Mouse (Mus musculus): ENCODE measurements at regions not wholly inside any gene's neighbourhood (a gene's known extent, or its start where the extent isn't known, plus 50 kb on each side); places are given as distances from the start of the nearest gene placed in this dataset.
A peak's percentile ranks its signal among the peaks of the same experiment; 100 is the strongest.

- no peak overlapping the region for H3K27ac ChIP-seq (ENCODE audit: low read depth, low read length)
- WGBS, result 10% methylated on average over 4 of the region's 4 CpGs
- no peaks in the 10 kb centered on the region for H3K36me3 ChIP-seq (ENCODE audit: insufficient read depth)
- no peaks in the 10 kb centered on the region for H3K4me1 ChIP-seq (ENCODE audit: insufficient read depth)
- H3K27me3 ChIP-seq (ENCODE audit: insufficient read depth, low read length), result no peaks in the 10 kb centered on the region
- DNase-seq (peak; percentile 55), ATAC-seq (peak; percentile 85)
- H3K4me3 ChIP-seq (ENCODE audit: low read depth, low read length), result no peak overlapping the region
- no peak for TF ChIP-seq CTCF (IDR thresholded peaks at IDR 0.05; ENCODE audit: low read depth)
- no peak overlapping the region for H3K9ac ChIP-seq
- H3K4me2 ChIP-seq (ENCODE audit: low read depth), result no peak overlapping the region
- H3K9me3 ChIP-seq (ENCODE audit: low read length), result no peaks in the 10 kb centered on the region
Measured at GRCm38 (mm10) chr14:62034664-62035063, 257.7 kb upstream of the Rnaseh2b start.

GRCm38 (mm10) chr14:62035416-62035815, 257.0 kb upstream of the Rnaseh2b start:
- no peak overlapping the region for H3K4me2 ChIP-seq (ENCODE audit: low read depth)
- no peaks in the 10 kb centered on the region for H3K36me3 ChIP-seq (ENCODE audit: insufficient read depth)
- 82% methylated on average over 3 of the region's 3 CpGs for WGBS
- H3K9me3 ChIP-seq (ENCODE audit: low read length), result no peaks in the 10 kb centered on the region
- no peak for TF ChIP-seq CTCF (IDR thresholded peaks at IDR 0.05; ENCODE audit: low read depth)
- no peak overlapping the region for H3K9ac ChIP-seq
- no peak overlapping the region for H3K4me3 ChIP-seq (ENCODE audit: low read depth, low read length)
- H3K27ac ChIP-seq (ENCODE audit: low read depth, low read length), result no peak overlapping the region
- no peaks in the 10 kb centered on the region for H3K27me3 ChIP-seq (ENCODE audit: insufficient read depth, low read length)
- ATAC-seq (no peak), DNase-seq (no peak)
- H3K4me1 ChIP-seq (ENCODE audit: insufficient read depth), result no peaks in the 10 kb centered on the region

GRCm38 (mm10) chr14:62037514-62037913, 254.9 kb upstream of the Rnaseh2b start:
- ATAC-seq, result no peak
- no peak for DNase-seq
- H3K9me3 ChIP-seq (ENCODE audit: low read length), result no peaks in the 10 kb centered on the region
- TF ChIP-seq CTCF (IDR thresholded peaks at IDR 0.05; ENCODE audit: low read depth), result no peak
- no peaks in the 10 kb centered on the region for H3K4me1 ChIP-seq (ENCODE audit: insufficient read depth)
- H3K27me3 ChIP-seq (ENCODE audit: insufficient read depth, low read length), result no peaks in the 10 kb centered on the region
- no peaks in the 10 kb centered on the region for H3K36me3 ChIP-seq (ENCODE audit: insufficient read depth)
- no peak overlapping the region for H3K27ac ChIP-seq (ENCODE audit: low read depth, low read length)
- 97% methylated on average over 1 of the region's 1 CpGs for WGBS
- no peak overlapping the region for H3K4me3 ChIP-seq (ENCODE audit: low read depth, low read length)
- H3K4me2 ChIP-seq (ENCODE audit: low read depth), result no peak overlapping the region
- H3K9ac ChIP-seq, result no peak overlapping the region

- Histone ChIP-seq H3K4me1 (ENCODE audit: insufficient read depth) (no peaks in the 10 kb centered on the region), H3K27me3 (ENCODE audit: insufficient read depth, low read length) (no peaks in the 10 kb centered on the region), H3K27ac (ENCODE audit: low read depth, low read length) (no peak overlapping the region), H3K4me2 (ENCODE audit: low read depth) (no peak overlapping the region), H3K9ac (no peak overlapping the region), H3K4me3 (ENCODE audit: low read depth, low read length) (no peak overlapping the region), H3K9me3 (ENCODE audit: low read length) (no peaks in the 10 kb centered on the region), H3K36me3 (ENCODE audit: insufficient read depth) (no peaks in the 10 kb centered on the region)
- ATAC-seq (no peak), DNase-seq (no peak)
- no peak for TF ChIP-seq CTCF (IDR thresholded peaks at IDR 0.05; ENCODE audit: low read depth)
- 91% methylated on average over 5 of the region's 5 CpGs for WGBS
Measured at GRCm38 (mm10) chr14:62037917-62038316, 254.5 kb upstream of the Rnaseh2b start.

- H3K4me2 ChIP-seq (ENCODE audit: low read depth), result no peak overlapping the region
- DNase-seq (peak; percentile 83), ATAC-seq (peak; percentile 79)
- no peaks in the 10 kb centered on the region for H3K9me3 ChIP-seq (ENCODE audit: low read length)
- H3K4me1 ChIP-seq (ENCODE audit: insufficient read depth), result no peaks in the 10 kb centered on the region
- H3K36me3 ChIP-seq (ENCODE audit: insufficient read depth), result no peaks in the 10 kb centered on the region
- H3K4me3 ChIP-seq (ENCODE audit: low read depth, low read length), result no peak overlapping the region
- 20% methylated on average over 11 of the region's 11 CpGs for WGBS
- no peaks in the 10 kb centered on the region for H3K27me3 ChIP-seq (ENCODE audit: insufficient read depth, low read length)
- peak; percentile 76 for TF ChIP-seq CTCF (IDR thresholded peaks at IDR 0.05; ENCODE audit: low read depth)
- no peak overlapping the region for H3K27ac ChIP-seq (ENCODE audit: low read depth, low read length)
- no peak overlapping the region for H3K9ac ChIP-seq
Measured at GRCm38 (mm10) chr14:62042305-62043116, 249.9 kb upstream of the Rnaseh2b start.

- no peak overlapping the region for H3K4me2 ChIP-seq (ENCODE audit: low read depth)
- ATAC-seq (no peak; the same call in 1 of the 2 replicates), DNase-seq (no peak)
- no peaks in the 10 kb centered on the region for H3K27me3 ChIP-seq (ENCODE audit: insufficient read depth, low read length)
- no peak overlapping the region for H3K4me3 ChIP-seq (ENCODE audit: low read depth, low read length)
- H3K9me3 ChIP-seq (ENCODE audit: low read length), result no peaks in the 10 kb centered on the region
- H3K4me1 ChIP-seq (ENCODE audit: insufficient read depth), result no peaks in the 10 kb centered on the region
- no peaks in the 10 kb centered on the region for H3K36me3 ChIP-seq (ENCODE audit: insufficient read depth)
- H3K9ac ChIP-seq, result no peak overlapping the region
- no peak for TF ChIP-seq CTCF (IDR thresholded peaks at IDR 0.05; ENCODE audit: low read depth)
- WGBS, result 22% methylated on average over 4 of the region's 4 CpGs
- H3K27ac ChIP-seq (ENCODE audit: low read depth, low read length), result no peak overlapping the region
Measured at GRCm38 (mm10) chr14:62043117-62043422, 249.3 kb upstream of the Rnaseh2b start.

- H3K4me3 ChIP-seq (ENCODE audit: low read depth, low read length), result no peak overlapping the region
- H3K9ac ChIP-seq, result no peak overlapping the region
- H3K27ac ChIP-seq (ENCODE audit: low read depth, low read length), result no peak overlapping the region
- no peak for DNase-seq
- H3K36me3 ChIP-seq (ENCODE audit: insufficient read depth), result no peaks in the 10 kb centered on the region
- H3K9me3 ChIP-seq (ENCODE audit: low read length), result no peaks in the 10 kb centered on the region
- no peak for ATAC-seq
- WGBS, result 91% methylated on average over 6 of the region's 6 CpGs
- no peaks in the 10 kb centered on the region for H3K27me3 ChIP-seq (ENCODE audit: insufficient read depth, low read length)
- H3K4me1 ChIP-seq (ENCODE audit: insufficient read depth), result no peaks in the 10 kb centered on the region
- no peak for TF ChIP-seq CTCF (IDR thresholded peaks at IDR 0.05; ENCODE audit: low read depth)
- H3K4me2 ChIP-seq (ENCODE audit: low read depth), result no peak overlapping the region
Measured at GRCm38 (mm10) chr14:62050941-62051340, 241.4 kb upstream of the Rnaseh2b start.

All from forebrain, postnatal 0 days (tissue).